Mouse (Mus musculus): ENCODE measurements at regions not wholly inside any gene's neighbourhood (a gene's known extent, or its start where the extent isn't known, plus 50 kb on each side); places are given as distances from the start of the nearest gene placed in this dataset.

DNA sequence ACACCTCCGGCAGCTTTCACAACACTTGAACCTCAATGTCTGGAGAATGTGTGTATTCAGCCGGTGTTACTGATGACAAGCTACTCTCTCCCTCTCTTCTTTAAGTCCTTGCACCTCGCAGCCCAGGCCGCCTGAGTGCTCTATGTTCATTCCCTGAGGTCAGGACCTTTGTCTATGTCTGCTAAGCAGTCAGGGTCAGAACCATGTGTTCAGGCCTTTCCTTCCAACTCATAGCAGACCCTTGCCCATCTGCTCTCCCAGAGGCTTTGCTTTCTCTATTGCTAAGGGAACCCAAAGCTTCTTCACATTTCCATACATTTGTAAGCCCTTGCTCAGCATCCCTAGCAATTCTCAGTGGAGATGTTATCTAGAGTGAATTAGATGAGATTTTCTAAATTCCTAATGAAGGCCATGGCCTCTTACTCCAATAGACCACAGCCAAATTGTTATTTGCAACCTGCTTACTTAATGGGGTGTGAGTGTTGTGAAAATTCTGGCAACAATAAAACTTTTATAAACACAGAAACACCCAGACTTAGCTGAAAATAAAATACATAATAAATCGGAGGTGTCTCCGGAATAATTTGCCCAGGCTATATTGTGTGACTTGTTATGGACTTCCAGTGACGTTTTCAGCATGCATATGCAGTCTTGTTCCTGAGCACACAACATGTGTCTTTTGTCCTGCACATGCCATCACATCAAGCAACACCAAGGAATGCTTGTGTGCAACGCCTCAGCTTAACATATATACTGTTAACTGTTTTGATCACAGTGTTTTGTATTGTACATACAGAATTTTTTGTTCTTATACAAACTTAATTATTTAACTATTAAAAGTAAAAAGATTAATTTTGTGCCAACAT lies 321.2 kb downstream of the 1190002N15Rik start:
- Histone ChIP-seq H3K27ac (replicated peaks) (no peak overlapping the region), H3K27me3 (replicated peaks; ENCODE audit: low read depth, poor library complexity, severe bottlenecking) (no peaks in the 10 kb centered on the region), H3K4me3 (no peak overlapping the region), H3K4me1 (no peaks in the 10 kb centered on the region), H3K9me3 (no peaks in the 10 kb centered on the region), H3K36me3 (replicated peaks) (no peaks in the 10 kb centered on the region)
- DNase-seq (ENCODE audit: low spot score), result no peak
- WGBS, result 80% methylated on average over 8 of the region's 8 CpGs

DNA sequence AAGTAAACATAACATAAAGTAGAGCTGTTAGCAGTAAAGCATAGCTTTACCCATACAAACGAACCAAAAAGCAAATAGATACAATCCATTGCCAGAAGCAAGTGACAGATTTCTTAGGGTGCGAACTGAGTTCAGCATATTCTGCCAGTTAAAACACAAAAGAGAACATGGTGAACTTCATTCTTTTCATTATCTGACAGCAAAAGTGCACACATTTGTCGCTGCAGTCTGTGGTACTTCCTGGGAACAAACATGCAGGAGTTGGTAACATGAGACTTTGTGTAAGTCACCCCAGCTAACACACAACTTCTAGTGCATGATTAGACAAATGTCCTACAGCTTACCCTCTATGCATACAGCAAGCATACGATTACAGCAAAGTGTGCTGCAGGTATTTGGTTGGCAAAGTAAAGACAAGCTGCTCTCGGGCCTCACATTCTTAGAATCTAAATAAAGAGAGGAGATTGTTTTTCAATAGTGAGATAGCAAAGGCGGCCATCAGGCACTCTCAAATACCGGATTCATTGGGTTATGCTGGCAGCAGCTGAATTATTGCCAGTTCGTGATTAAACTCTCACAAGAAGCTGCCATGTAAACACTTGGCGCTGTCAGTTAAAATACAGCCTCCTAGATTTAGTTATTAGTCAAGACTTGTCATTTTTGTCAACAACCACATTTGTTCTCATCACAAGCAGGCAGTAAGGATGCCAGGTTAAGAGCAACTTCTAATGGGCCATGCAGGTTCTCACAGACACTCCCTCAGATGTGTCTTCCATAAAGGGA lies 327.2 kb downstream of the 1190002N15Rik start:
- H3K9me3 ChIP-seq, result no peaks in the 10 kb centered on the region
- H3K27me3 ChIP-seq (replicated peaks; ENCODE audit: low read depth, poor library complexity, severe bottlenecking), result no peaks in the 10 kb centered on the region
- no peaks in the 10 kb centered on the region for H3K4me1 ChIP-seq
- H3K36me3 ChIP-seq (replicated peaks), result no peaks in the 10 kb centered on the region
- no peak overlapping the region for H3K27ac ChIP-seq (replicated peaks)
- no peak for DNase-seq (ENCODE audit: low spot score)
- no peak overlapping the region for H3K4me3 ChIP-seq
- 82% methylated on average over 9 of the region's 9 CpGs for WGBS

DNA sequence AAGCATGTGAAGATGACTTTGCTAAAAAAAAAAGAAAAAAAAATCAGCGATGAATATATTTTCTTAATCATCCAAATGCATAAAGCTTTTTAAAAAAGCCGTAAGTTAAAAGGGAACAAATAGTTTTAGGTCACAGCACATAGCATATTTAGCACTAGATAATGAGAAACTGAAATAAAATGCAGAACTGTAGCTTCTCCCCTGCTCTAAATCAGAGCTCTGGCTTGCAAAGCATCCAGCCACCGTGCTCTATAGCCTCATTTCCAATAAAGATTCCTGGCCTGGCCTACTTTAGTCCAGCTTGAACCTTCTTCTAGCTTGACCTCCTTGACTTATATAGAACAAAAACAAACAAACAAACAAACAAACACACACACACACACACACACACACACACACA lies 328.9 kb downstream of the 1190002N15Rik start:
- no peak for DNase-seq (ENCODE audit: low spot score)
- 93% methylated on average over 3 of the region's 3 CpGs for WGBS
- Histone ChIP-seq H3K4me1 (no peaks in the 10 kb centered on the region), H3K27me3 (replicated peaks; ENCODE audit: low read depth, poor library complexity, severe bottlenecking) (no peaks in the 10 kb centered on the region), H3K27ac (replicated peaks) (no peak overlapping the region), H3K9me3 (no peaks in the 10 kb centered on the region), H3K4me3 (no peak overlapping the region), H3K36me3 (replicated peaks) (no peaks in the 10 kb centered on the region)

DNA sequence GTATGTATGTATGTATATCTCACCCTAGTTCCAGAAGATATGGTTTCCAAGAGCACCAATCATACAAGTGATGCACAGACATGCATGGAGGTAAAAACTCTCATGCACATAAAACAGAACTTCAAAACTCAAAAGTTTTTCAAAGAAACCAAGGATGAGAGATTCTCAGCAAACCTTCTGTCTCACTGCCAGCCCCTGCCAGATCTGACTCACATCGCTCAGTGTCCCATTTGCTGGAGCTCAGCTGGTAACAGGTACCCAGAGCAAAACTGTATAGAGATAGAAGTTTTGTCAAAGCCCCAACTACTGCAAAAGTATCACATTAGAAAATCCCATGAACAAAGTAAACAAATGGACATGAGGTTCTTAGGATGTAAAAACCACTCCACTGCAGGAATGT lies 337.0 kb downstream of the 1190002N15Rik start:
- no peaks in the 10 kb centered on the region for H3K36me3 ChIP-seq (replicated peaks)
- no peaks in the 10 kb centered on the region for H3K4me1 ChIP-seq
- no peaks in the 10 kb centered on the region for H3K9me3 ChIP-seq
- H3K27me3 ChIP-seq (replicated peaks; ENCODE audit: low read depth, poor library complexity, severe bottlenecking), result no peaks in the 10 kb centered on the region
- H3K27ac ChIP-seq (replicated peaks), result no peak overlapping the region
- DNase-seq (ENCODE audit: low spot score), result no peak
- WGBS, result 93% methylated on average over 1 of the region's 1 CpGs
- H3K4me3 ChIP-seq, result no peak overlapping the region

DNA sequence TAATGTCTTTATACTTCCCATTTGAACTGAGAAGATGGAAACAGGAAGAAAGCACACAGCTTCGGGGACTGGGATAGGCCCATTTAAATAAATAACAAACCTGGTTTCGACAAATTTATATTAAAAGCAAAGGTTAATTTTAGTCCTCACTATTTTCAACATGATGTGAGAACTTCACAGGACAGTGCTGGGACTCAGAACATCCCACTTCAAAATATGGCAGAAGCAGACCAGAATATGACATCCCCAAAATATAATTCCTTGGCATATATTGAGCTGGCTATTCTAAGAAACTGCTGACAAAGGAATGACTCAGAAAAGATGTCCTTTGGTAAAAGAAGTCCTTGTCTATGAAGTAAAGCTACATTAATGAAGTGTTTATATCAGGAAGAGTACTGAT lies 338.0 kb downstream of the 1190002N15Rik start:
- Histone ChIP-seq H3K4me1 (no peaks in the 10 kb centered on the region), H3K9me3 (no peaks in the 10 kb centered on the region), H3K4me3 (no peak overlapping the region), H3K27me3 (replicated peaks; ENCODE audit: low read depth, poor library complexity, severe bottlenecking) (no peaks in the 10 kb centered on the region), H3K27ac (replicated peaks) (no peak overlapping the region), H3K36me3 (replicated peaks) (no peaks in the 10 kb centered on the region)
- no peak for DNase-seq (ENCODE audit: low spot score)
- WGBS, result 86% methylated on average over 2 of the region's 2 CpGs

DNA sequence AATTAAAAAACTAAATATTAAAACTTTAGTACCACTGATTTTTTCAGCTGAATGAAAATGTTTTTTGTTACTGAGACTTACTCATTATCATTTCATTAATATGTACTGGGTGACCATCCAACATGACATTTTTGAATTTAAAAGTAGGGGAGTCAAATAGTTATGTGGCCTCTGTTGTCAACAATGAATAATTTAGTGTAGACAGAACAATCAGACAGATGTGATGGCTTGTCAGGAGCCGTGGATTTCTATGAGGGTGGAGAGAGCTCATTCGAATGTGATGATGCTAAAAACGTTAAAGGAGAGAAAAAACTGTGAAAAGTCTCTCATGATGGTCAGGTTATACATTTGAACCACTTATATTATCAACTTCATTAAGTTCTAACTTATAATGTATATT lies 346.8 kb downstream of the 1190002N15Rik start:
- H3K27ac ChIP-seq (replicated peaks), result no peak overlapping the region
- no peaks in the 10 kb centered on the region for H3K36me3 ChIP-seq (replicated peaks)
- H3K9me3 ChIP-seq, result no peaks in the 10 kb centered on the region
- no peak for DNase-seq (ENCODE audit: low spot score)
- H3K27me3 ChIP-seq (replicated peaks; ENCODE audit: low read depth, poor library complexity, severe bottlenecking), result no peaks in the 10 kb centered on the region
- no peak overlapping the region for H3K4me3 ChIP-seq
- 73% methylated on average over 3 of the region's 3 CpGs for WGBS
- no peaks in the 10 kb centered on the region for H3K4me1 ChIP-seq

DNA sequence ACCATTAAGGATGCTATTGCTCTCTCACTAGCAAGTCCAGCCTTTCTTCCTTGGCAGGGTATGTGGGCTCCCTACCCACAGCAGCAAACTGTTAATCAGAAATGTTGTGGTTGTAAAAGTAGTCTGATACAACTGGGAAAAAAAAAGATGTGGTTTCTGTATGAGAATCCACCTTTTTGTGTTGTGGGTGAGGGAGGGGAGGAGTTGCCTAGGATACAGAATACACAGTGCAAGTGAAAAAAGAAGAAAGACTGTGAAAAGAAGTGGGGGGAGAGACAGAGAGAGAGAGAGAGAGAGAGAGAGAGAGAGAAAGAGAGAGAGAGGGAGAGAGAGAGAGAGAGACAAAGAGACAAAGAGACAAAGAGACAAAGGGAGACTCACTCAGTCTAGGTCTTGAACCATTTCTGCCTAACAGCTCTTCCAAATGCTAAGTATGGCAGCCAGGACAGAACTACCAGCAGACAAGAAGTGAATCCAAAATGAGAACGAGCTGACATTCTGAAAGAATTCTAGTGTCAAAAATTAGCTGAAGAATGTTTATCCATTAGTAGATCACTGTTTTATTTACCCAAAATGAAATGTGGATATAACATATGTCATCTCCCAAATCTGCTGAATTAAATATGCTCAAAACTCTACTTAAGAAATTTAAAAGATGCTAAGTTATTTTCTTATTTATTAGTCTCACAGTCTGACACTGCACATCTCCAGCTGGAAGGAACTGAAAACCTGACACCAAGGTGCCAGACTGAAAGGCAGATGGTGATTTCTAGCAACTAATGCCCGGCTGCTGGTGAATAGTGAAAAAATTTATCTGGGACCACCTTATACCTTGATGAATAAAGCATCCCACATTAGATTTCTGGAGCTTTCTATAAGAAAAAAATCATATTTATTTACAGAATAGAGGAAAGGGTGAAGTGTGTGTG lies 347.7 kb downstream of the 1190002N15Rik start:
- no peaks in the 10 kb centered on the region for H3K36me3 ChIP-seq (replicated peaks)
- WGBS, result 79% methylated on average over 2 of the region's 2 CpGs
- DNase-seq (ENCODE audit: low spot score), result no peak
- H3K9me3 ChIP-seq, result no peaks in the 10 kb centered on the region
- H3K4me1 ChIP-seq, result no peaks in the 10 kb centered on the region
- H3K4me3 ChIP-seq, result no peak overlapping the region
- H3K27ac ChIP-seq (replicated peaks), result no peak overlapping the region
- no peaks in the 10 kb centered on the region for H3K27me3 ChIP-seq (replicated peaks; ENCODE audit: low read depth, poor library complexity, severe bottlenecking)

DNA sequence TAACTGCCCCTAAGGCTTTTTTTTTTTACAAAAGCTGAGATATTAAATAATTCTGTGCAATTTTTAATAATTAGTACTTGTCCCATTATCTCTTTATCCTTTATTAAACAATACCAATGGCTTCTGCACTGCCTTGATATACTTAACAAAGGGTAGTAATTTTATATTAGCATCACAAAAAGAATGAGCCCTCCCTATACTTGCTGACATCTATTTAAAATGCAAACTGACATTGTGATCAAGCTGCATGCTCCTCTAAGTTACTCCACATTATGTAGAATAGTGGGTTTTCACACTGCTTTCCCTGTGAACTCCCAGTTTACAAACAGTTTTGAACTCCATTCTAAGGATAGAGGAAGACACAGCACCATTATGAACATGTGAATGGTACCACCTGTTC lies 349.8 kb downstream of the 1190002N15Rik start:
- Histone ChIP-seq H3K4me3 (no peak overlapping the region), H3K36me3 (replicated peaks) (no peaks in the 10 kb centered on the region), H3K9me3 (no peaks in the 10 kb centered on the region), H3K27ac (replicated peaks) (no peak overlapping the region), H3K27me3 (replicated peaks; ENCODE audit: low read depth, poor library complexity, severe bottlenecking) (no peaks in the 10 kb centered on the region), H3K4me1 (no peaks in the 10 kb centered on the region)
- no peak for DNase-seq (ENCODE audit: low spot score)

DNA sequence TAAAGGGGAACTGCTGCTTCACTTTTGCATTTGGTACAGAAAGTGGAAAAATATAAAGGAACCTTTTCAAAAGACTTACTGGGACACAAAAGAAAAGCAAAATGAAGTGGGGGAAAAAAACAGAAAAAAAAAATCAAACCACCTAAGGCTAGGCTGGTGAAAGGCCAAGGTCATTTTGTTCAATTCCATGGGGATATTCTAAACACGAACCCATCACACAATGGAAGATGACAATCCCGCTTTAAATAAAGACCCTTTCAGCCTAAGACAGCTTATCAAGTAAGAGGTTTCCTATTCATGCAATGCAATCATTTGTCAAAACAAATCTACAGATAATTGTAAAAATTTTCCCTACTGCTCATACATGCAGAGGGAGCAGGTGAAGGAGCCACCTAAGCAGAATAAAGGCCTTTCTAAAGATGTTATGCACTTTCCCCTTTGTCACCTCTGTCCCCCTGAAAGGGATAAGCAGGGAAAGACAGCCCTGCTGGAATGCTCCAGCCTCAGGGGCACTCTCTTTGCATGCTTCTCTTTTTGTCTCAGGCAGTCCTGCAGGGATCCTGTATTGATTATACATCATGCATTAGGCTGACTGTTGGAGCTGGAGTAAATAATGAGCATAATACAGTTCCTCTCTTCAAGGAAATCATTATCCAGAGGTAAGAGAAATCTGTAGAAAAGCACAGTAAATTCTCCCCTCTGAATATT lies 367.8 kb downstream of the 1190002N15Rik start:
- no peak for DNase-seq (ENCODE audit: low spot score)
- H3K27me3 ChIP-seq (replicated peaks; ENCODE audit: low read depth, poor library complexity, severe bottlenecking), result no peaks in the 10 kb centered on the region
- no peaks in the 10 kb centered on the region for H3K9me3 ChIP-seq
- H3K4me1 ChIP-seq, result no peaks in the 10 kb centered on the region
- 63% methylated on average over 2 of the region's 2 CpGs for WGBS
- H3K36me3 ChIP-seq (replicated peaks), result no peaks in the 10 kb centered on the region
- no peak overlapping the region for H3K4me3 ChIP-seq
- no peak overlapping the region for H3K27ac ChIP-seq (replicated peaks)

DNA sequence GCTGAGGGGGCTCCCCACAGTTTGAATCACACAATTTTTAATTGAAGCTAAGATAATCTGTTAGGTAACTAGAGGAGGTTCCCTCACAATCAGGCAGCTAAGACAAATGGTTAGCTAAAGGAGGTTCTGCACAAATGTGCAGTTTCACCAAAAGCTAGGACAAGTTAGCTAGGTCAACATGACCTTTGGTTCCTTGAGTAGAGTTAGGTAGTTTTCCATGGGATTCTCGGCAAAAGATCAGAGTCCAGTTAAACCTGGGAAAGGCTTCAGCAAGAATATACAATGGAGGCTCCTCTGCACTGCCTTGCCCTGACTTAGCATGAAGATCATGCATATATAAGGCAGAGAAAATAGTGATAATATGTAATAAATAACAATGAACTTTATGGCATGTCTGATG lies 374.2 kb downstream of the 1190002N15Rik start:
- 90% methylated on average over 1 of the region's 1 CpGs for WGBS
- Histone ChIP-seq H3K27ac (replicated peaks) (no peak overlapping the region), H3K4me3 (no peak overlapping the region), H3K9me3 (no peaks in the 10 kb centered on the region), H3K4me1 (no peaks in the 10 kb centered on the region), H3K27me3 (replicated peaks; ENCODE audit: low read depth, poor library complexity, severe bottlenecking) (no peaks in the 10 kb centered on the region), H3K36me3 (replicated peaks) (no peaks in the 10 kb centered on the region)
- no peak for DNase-seq (ENCODE audit: low spot score)

DNA sequence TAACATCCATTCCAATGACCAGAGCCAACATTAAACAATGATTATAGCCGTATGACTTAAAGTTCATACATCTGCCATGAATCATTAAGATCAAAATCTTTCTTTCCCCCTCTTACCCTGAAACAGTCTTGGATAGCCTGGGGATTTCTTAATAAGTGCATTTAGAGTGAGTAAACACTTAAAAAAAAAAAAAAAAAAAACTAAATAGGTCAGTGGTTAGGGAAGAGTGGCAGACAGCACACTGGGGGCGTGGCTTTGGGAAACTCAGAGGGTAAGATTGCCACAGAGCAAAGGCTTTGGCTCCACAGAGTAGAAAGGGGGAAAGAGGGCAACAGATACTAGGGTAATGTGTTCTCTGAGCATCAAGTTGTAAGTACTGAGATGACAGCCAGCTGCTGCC lies 382.3 kb downstream of the 1190002N15Rik start:
- H3K36me3 ChIP-seq (replicated peaks), result no peaks in the 10 kb centered on the region
- no peaks in the 10 kb centered on the region for H3K9me3 ChIP-seq
- H3K27me3 ChIP-seq (replicated peaks; ENCODE audit: low read depth, poor library complexity, severe bottlenecking), result no peaks in the 10 kb centered on the region
- H3K4me3 ChIP-seq, result no peak overlapping the region
- WGBS, result 78% methylated on average over 2 of the region's 2 CpGs
- no peak for DNase-seq (ENCODE audit: low spot score)
- H3K27ac ChIP-seq (replicated peaks), result no peak overlapping the region
- no peaks in the 10 kb centered on the region for H3K4me1 ChIP-seq

DNA sequence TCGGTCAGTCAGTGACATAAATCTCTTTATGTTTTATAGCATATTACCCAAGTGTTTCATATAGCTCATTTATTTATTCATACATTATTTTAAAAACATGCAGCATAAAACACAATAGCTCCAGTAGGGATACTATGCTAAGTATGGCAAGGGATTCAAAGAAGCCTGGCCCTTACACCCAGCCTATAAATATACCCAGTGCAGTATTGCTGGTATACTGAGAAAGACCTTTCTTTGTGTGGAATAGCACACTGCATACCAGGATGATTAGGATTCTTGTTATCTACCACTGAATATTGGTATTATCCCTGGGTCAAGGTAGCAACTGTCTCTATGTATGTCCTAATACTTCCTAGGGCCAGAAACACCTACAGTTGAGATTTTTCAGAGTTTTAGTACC lies 389.4 kb downstream of the 1190002N15Rik start:
- H3K27ac ChIP-seq (replicated peaks), result no peak overlapping the region
- no peaks in the 10 kb centered on the region for H3K9me3 ChIP-seq
- no peaks in the 10 kb centered on the region for H3K36me3 ChIP-seq (replicated peaks)
- WGBS, result 88% methylated on average over 1 of the region's 1 CpGs
- H3K4me1 ChIP-seq, result no peaks in the 10 kb centered on the region
- no peak for DNase-seq (ENCODE audit: low spot score)
- H3K27me3 ChIP-seq (replicated peaks; ENCODE audit: low read depth, poor library complexity, severe bottlenecking), result no peaks in the 10 kb centered on the region
- no peak overlapping the region for H3K4me3 ChIP-seq
